Mouse (Mus musculus): ENCODE measurements around the gene Neo1.

GRCm38 (mm10) chr9:58829627-58830026, 206.6 kb downstream of the Neo1 start:
- TF ChIP-seq CTCF (conservative IDR thresholded peaks at IDR 0.05; ENCODE audit: insufficient read depth, insufficient read length, low read depth, low read length): no peak
- TF ChIP-seq POLR2A (IDR thresholded peaks at IDR 0.05; ENCODE audit: low read depth, low read length): no peak
